ENCODE assay signal across 7 mouse cellular contexts in genomic region chr1:119912953-119913814, GRCm38 (mm10). TPM values are rescaled to one million over a fixed set of nuclear protein-coding genes. Genes with fewer than 3 reads are reported as not detected.
DNase-seq lines count a peak whose midpoint lies in the region; ATAC-seq lines count a peak whose summit lies in the region.

Tmem177 (minus strand) TSS chr1:119913208.

- H3K9ac ChIP-seq in midbrain, embryonic 13.5 days (replicated peaks) = peak within 1 kb of the TSS; percentile 64

- peak; percentile 94 for DNase-seq in adrenal gland, adult 8-10 months
- peak; percentile 97 for DNase-seq in embryonic facial prominence, embryonic 10.5 days (ENCODE audit: low spot score)
- DNase-seq in kidney, adult 11 months = peak; percentile 97
- DNase-seq in limb, embryonic 10.5 days (ENCODE audit: low spot score) = peak; percentile 98
- peak; percentile 95 for DNase-seq in spleen, adult 12 weeks (ENCODE audit: low spot score)

- no peaks in the 10 kb centered on the region for H3K27me3 ChIP-seq in embryonic facial prominence, embryonic 10.5 days (replicated peaks; ENCODE audit: low read depth, poor library complexity, severe bottlenecking)
- H3K27me3 ChIP-seq in limb, embryonic 10.5 days (ENCODE audit: low read depth, poor library complexity, severe bottlenecking) = no peaks in the 10 kb centered on the region
- H3K27me3 ChIP-seq in midbrain, embryonic 13.5 days = no peaks in the 10 kb centered on the region

- no peaks in the 10 kb centered on the region for H3K9me3 ChIP-seq in embryonic facial prominence, embryonic 10.5 days
- no peaks in the 10 kb centered on the region for H3K9me3 ChIP-seq in limb, embryonic 10.5 days (replicated peaks)
- no peaks in the 10 kb centered on the region for H3K9me3 ChIP-seq in midbrain, embryonic 13.5 days

- peaks cover 26% of the 10 kb centered on the region for H3K36me3 ChIP-seq in embryonic facial prominence, embryonic 10.5 days (replicated peaks)
- peaks cover 29% of the 10 kb centered on the region for H3K36me3 ChIP-seq in limb, embryonic 10.5 days
- H3K36me3 ChIP-seq in midbrain, embryonic 13.5 days = peaks cover 16% of the 10 kb centered on the region

- peak within 1 kb of the TSS; percentile 67 for H3K4me3 ChIP-seq in embryonic facial prominence, embryonic 10.5 days
- H3K4me3 ChIP-seq in limb, embryonic 10.5 days = peak within 1 kb of the TSS; percentile 56
- peak within 1 kb of the TSS; percentile 53 for H3K4me3 ChIP-seq in midbrain, embryonic 13.5 days (replicated peaks)

- 12% methylated on average over 42 of the region's 42 CpGs for WGBS in embryonic facial prominence, embryonic 10.5 days
- 14% methylated on average over 42 of the region's 42 CpGs for WGBS in limb, embryonic 10.5 days
- WGBS in midbrain, embryonic 13.5 days = 12% methylated on average over 42 of the region's 42 CpGs

- peaks cover 12% of the 10 kb centered on the region for H3K4me1 ChIP-seq in embryonic facial prominence, embryonic 10.5 days
- peaks cover 5% of the 10 kb centered on the region for H3K4me1 ChIP-seq in limb, embryonic 10.5 days
- H3K4me1 ChIP-seq in midbrain, embryonic 13.5 days (replicated peaks) = peaks cover 16% of the 10 kb centered on the region

- ATAC-seq in granulocyte monocyte progenitor cell, adult 5-6 weeks (replicated peaks; ENCODE audit: poor library complexity, severe bottlenecking) = peak; percentile 97
- peak; percentile 95 for ATAC-seq in midbrain, embryonic 13.5 days

- peak within 1 kb of the TSS; percentile 82 for H3K27ac ChIP-seq in embryonic facial prominence, embryonic 10.5 days (replicated peaks)
- H3K27ac ChIP-seq in limb, embryonic 10.5 days = peak within 1 kb of the TSS; percentile 82
- no peak within 1 kb of the TSS for H3K27ac ChIP-seq in midbrain, embryonic 13.5 days

- H3K4me2 ChIP-seq in midbrain, embryonic 13.5 days (replicated peaks) = peak within 1 kb of the TSS; percentile 56

RNA-seq across cellular contexts. Expression of gene Tmem177, which starts in this region (rescaled TPM):
- total RNA-seq in adrenal gland, adult 8-10 months (2022) = 10 to 100 TPM in 2 of 4 experiments, 1 to 10 TPM in 2; 7.9 to 11.4 (median 9.1) TPM
- polyA plus RNA-seq in embryonic facial prominence, embryonic 10.5 days (2016; fragmentation: Nextera tagmentation; extraction: Ambion mirVana) = 10.4 and 10.9 TPM in 2 replicates
- total RNA-seq in granulocyte monocyte progenitor cell, adult 5-6 weeks (2014; fragmentation: Nextera tagmentation) = 4.6 and 5.6 TPM in 2 replicates
- total RNA-seq in granulocyte monocyte progenitor cell, adult 5-6 weeks (2017) = 5.1 and 5.4 TPM in 2 replicates
- 9.7 and 10.7 TPM in 2 replicates for polyA plus RNA-seq in limb, embryonic 10.5 days (2016; fragmentation: Nextera tagmentation; extraction: Ambion mirVana)
- polyA plus RNA-seq in midbrain, embryonic 13.5 days (2015; fragmentation: Nextera tagmentation; extraction: Ambion mirVana) = 8.9 and 9.0 TPM in 2 replicates
